Mouse (Mus musculus): ENCODE measurements around the gene Rap1gap2. TPM values are rescaled to one million over a fixed set of nuclear protein-coding genes. Genes with fewer than 3 reads are reported as not detected.

Rap1gap2 gene
- total RNA-seq, 2 experiments from 2014 or later, result 8.2 to 10.9 TPM

DNA sequence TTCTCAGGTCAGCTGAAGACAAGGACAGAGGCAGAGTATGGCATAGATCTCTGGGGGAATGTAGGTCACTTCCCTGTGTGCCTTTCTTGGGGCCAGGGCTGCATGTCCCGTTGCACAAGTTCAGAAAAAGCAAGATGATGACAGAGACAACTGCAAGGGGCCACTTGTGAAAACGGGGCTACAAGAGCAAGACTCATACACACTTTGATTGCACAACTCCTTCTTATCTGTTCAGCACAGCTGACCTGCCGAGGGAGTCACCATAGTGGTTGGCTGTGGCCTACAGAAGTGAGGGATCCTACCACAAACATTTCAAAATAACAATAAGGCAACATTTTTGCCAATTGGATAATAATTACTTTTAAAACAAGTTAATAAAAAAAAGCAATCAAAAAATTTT, 33.6 kb downstream of the Rap1gap2 start:
- no peak for DNase-seq (ENCODE audit: low spot score in 2 of 2)

DNA sequence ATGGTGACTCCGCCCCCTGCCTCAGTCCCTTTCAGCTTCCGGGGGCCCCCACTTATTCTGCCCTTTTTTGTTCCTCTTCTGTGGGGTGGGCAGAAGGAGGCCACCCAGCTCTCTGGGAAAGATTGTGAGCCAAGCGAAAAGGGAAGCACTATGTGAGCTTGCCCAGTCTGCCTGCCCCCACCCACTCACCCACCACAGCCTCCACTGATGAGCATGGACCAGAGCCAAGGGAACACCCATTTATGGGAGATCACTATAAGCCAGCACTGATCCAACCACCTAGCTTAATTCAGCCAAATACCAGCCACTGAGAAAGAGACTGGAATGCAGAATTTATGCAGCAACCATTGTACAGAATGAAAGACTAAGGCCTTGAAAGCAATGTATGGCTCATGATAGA, 34.8 kb downstream of the Rap1gap2 start:
- DNase-seq (ENCODE audit: low spot score in 2 of 2), result no peak

DNA sequence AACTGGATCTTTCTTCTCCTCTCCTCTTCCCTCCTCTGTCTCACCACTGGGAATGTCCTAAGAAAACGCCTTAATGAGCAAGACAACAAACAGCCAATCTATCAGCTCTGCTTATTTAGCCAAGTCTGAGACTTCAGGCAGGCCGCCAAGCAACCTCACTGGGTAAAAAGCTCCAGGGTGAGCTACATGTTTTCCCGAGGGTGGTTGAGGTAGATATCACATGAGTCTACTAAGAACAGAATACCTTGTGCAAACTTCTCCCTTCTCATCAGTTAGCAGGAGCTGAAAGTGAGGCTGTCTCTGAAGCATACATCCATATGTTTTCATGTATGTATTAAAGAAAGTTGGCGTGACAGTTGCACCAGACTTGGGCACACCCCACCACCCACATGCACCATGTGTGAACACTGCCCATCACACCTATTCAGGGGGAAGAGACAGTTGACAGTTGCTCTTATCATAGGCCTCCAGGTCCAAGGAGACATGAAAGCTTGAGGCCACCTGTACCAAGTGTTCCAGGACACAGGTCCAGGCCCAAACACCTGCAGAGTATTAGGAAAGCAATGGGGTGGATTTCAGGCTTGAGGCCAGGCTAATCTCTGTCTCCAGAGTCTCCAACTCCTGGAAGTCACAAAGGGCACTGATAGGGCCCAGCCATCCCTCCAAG, 35.8 kb downstream of the Rap1gap2 start:
- no peak for DNase-seq (ENCODE audit: low spot score in 2 of 2)

DNA sequence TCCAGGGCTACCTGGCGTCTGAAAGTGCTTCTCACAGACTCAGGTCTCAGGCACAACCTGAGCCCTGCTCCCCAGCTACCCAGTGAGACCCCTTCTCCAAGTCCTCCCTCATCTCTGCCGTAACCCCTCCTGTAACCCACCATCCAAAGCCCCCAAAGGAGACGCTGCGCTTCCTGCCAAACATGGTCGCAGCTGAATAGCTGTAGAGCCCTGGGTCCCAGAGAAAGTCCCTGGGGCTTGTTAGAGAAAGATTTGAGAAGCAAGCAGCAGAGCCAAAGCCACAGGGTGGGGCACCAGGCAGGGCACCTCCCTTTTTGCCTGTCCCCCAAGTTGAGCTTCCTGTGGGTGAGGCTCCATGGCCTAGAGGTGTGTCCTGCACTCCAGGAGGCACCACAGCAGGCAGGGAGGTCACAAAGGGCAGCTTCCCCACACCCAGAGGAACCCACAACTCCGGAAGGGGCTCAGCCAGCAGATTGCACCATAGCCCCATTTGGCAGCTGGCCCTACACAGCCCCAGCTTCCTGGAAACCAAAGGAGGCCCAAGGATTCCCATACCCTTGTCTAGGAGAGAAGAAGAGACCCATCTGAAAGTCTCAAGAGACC, 38.2 kb downstream of the Rap1gap2 start:
- no peak for DNase-seq (ENCODE audit: low spot score in 2 of 2)

DNA sequence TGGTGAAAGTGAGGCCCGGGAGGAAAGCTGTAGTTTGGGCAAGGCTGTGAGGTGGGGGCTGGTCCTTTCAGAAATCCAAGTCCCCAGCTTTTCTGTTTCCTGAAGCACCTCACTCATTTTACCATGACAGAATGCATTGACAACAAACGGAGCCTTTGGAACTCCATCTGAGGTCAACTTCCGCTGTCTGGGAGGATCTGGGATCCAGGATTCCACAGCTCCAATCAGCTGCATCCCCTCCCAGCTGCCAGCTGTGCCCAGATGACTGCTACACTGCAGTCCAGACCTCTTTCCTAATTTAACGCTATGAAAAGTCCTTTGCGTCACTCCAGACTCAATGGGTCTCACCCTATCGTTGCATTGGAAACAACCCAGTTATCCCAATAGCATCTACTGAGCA, 41.0 kb downstream of the Rap1gap2 start:
- DNase-seq (ENCODE audit: low spot score in 2 of 2), result no peak

DNA sequence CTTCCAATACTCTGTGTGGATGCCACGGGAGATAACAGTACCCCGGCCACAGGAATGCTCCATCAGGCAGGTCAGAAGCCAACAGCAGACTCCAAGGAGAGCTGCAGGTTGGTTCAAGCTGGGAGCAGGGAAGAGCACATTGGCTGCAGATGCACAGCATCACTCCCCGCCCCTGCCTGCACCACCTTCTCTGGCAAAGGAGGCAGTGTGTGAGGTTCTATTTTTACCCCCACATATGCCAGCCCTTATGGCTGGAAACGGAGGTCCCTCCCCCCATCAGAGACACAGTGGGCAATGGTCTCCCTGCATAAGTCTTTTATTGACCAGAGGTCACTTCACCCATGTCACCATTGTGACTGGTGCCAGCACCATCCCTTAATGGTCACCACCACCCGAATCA, 42.3 kb downstream of the Rap1gap2 start:
- no peak for DNase-seq (ENCODE audit: low spot score in 2 of 2)

DNA sequence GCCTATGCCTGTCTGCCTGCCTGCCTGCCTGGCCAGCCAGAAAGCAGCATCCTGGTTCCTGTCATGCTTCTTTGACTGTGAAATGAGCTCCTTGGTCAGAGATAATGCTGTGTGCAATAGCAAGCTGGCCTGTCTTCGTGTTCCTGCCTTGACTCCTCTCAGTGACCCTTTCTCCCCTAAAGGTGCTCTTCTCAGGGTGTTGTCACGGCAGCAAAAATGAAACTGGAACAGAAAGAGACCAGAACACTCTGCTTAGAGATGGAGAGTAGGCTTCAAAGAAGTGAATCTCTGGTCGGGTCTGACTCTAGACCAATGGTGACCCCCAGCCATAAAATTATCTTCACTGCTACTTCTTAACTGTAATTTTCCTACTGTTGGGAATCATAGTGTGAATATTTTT, 42.7 kb downstream of the Rap1gap2 start:
- no peak for DNase-seq (ENCODE audit: low spot score in 2 of 2)

DNA sequence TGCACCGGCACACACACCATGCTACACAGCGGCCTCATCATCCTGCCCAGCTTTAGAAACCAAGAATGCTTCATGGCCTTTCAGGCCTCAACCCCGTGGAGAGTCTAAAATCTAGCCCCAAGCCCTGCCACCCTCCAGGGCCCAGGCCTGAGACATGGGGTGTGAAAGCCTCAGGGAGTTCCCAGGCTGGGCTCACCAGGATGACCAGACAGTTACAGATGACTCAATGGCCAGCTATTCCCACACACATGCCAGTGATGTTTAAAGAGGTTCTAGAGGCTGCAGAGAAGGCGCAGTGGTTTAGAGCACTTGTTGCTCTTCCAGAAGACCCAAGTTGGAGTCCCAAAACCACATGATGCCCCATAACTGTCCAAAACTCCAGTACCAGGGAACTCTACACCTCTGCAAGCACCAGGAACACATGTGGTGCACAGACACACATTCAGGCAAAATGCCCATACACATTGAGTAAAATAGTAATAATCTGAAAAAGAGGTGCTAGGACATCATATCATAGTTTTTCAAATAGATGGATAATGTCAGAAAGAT, 44.3 kb downstream of the Rap1gap2 start:
- DNase-seq (ENCODE audit: low spot score in 2 of 2), result no peak

DNA sequence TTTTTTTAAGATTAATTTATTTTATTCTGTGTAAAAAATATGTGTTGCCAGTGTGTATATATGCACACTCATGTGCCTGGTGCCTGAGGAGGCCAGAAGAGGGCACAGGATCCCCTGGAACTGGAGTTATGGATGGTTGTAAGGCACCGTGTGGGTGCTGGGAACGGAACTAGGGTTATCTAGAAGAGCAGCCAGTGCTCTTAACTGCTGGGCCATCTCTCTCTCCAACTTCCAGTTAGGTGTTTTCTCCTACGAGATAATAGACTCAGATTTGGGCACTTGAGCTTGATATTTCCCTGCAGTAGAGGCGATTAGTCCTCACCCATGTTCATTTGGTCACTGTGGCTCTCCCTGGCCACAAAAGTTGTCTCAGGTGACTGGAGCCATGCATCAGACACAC, 49.3 kb downstream of the Rap1gap2 start:
- DNase-seq (ENCODE audit: low spot score in 2 of 2), result no peak

DNA sequence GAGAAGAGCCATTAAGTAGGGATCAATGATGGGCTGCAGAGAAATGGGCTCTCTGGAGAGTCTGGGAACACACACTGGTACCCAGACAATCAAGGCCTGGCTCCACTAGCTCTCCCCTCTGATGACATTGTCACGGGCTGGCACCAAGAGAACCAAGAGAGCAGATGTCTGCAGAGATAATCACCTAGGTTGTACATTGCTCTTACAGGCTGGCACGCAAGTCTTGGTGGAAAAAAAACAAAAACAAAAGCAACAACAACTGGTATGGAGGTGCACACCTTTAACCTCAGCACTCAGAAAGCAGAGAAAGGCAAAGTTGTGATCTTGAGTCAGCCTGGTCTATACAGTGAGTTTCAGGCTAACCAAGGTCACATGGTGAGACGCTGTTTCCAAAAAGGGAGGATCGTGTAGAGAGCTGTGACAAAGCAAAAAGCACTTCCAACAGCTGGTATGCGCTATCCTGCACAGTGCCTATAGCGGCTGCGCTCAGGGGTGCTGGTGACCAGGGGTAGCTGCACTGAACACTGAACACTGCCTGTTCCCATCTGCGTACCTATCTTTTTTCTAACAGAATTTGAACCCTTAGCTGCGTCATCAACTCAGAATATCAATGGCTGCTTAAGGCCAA, 50.0 kb downstream of the Rap1gap2 start:
- no peak for DNase-seq (ENCODE audit: low spot score in 2 of 2)

DNA sequence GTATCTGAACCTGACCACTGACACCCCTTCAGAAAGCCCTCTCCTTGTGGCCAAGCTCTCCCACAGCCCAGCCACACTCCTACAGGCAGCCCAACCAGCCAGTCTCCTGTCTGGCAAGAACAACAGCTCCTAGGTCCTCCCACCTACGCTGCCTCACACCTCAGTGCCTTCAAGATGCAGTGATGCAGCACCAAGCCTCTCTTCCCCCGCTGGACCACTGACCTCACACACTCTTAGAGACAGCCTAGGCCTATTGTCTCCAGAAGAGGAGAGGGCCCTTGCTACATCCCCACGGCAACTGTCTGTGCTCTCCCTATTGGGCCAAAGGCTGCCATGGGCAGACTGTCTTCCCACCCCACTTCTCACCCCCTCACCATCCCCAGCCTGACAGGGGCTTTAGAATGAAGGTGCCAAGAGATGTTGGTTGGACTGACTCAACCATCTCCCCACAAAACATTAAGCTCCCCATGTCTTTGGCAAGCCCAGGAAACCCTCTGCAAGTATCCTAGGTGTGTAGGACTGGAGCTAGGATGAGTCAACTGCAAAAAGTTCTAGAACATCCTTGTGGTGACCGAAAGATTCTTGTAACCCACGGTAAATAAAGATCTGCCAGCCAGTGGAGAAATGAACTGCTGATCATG, 50.8 kb downstream of the Rap1gap2 start:
- DNase-seq (ENCODE audit: low spot score in 2 of 2), result no peak

DNA sequence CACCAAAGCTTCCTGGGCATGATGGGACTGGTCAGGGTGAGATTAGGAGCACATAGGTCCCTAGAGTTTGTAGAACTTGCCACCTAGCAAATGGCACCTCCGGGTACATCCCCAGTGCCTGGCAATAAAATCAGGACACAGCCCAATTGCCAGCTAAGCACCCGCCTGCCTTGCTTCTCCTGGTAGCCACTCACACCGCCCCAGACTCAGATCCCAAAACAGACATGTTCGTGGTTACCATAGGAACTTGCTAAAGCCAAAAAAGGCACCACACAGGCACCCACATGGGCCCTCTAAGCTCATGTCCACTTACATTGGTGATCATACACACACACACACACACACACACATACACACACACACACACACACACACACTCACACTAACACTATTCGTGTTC, 51.8 kb downstream of the Rap1gap2 start:
- no peak for DNase-seq (ENCODE audit: low spot score in 2 of 2)

DNA sequence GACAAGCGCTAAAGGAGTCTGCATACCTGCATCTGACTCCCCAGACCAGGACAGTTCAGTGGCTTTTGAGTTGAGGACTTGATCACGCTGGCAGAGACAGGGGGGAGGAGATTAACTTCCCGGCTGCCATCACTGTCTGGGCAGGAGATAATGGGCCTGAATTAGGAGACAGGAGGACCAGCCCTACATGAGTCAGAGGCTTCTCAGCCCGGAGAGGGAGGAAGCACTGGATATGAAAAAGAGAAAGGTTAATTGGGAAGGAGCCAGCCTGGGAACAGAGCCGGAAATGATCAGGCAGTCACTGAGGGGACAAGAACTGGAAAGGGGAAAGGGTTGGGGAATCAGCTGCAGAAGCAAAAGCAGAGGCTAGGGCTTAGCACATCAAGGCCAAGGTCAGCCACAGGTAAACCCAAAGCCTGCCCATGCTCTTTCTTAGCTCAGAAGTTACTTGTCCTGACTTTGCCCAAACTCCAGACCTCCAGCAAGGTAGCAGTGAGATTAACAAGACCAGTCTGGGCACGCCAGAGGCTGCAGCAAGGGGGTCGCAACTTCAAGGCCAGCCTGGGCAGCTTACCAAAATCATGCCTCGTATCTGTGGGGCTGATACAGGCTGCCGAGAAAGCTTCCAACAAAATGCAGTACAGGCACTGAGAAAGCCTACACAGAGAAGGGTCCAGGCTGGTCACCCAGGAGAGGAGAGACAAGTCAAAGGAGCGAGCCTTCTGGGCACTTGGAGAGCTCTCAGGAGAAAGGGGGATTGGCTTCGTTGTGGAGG, 53.1 kb downstream of the Rap1gap2 start:
- DNase-seq (ENCODE audit: low spot score in 2 of 2), result no peak

DNA sequence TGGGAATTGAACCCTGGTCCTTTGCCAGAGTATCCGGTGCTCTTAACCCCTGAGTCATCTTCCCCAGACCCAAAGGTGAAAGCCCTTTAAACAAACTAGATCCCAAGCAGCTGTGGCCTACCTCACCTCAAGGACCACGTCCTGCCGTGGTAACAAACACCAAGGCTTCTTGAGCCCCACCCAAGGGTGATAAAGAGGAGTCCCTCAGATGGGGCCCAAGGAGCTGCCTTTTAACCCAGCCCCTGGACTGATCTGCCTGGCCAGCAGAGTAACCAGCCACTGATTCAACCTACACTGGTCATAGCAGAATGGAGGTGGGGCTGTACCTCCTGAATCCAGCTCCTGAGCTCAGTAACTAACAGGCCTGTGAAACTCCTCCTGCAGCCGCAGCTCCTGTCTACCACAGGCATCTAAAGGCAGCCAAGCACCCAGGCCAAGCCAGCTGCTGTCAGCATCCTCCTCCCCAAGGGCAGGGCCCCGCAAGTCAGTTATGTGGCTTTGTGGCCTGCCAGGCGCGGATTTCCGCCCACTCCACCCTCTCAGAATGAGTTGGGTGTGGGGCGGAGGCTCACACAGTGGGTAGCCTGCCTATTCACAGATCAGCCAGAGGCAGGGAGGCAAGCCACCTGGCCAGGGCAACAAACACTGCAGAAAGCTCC, 54.9 kb downstream of the Rap1gap2 start:
- no peak for DNase-seq (ENCODE audit: low spot score in 2 of 2)

DNA sequence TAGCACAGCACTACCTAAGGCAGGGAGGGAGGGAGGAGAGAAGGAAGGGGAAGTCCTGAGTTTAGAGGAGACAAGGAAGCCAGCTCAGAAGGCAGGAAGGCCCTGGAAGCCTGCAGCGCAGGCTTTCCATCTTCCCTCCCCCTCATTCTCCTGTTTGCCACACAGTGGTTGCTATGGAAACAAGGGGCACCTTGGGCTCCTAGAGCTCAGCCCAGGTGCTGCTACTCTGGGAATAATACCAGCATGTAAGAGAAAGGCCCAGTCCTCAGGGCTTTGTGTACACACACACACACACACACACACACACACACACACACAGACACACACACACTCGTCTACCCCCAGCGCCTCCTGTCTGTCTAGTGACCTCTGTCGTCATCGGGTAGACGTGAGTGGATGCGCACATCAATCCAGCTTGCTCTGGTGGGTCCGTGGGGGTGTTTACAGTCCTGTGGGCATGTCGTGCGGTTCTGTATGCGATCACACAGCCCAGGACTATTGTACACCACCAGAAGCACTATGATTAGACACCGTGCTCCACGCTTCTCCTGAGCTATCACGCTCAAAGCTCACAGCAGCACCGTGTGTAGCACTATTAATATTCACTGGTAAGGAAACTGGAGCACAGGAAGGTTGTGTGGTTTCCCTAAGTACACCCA, 55.9 kb downstream of the Rap1gap2 start:
- no peak for DNase-seq (ENCODE audit: low spot score in 2 of 2)

DNA sequence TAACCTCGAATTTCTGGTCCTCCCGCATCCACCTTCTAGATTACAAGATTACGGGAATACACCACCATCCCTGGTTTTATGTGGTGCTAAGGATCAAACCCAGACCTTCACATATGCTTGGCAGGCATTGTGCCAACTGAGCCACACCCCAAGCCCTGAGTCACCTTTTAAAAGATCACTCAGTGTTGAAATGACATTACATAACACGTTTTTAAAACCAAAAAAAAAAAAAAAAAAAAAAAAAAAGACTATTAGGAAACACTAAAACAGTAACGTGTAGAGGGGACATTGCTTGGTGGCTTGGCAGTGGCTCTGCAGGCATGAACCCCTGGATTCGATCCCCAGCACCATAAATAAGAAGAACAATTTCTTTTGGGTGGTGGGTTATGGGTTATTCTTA, 59.1 kb downstream of the Rap1gap2 start:
- no peak for DNase-seq (ENCODE audit: low spot score in 2 of 2)

DNA sequence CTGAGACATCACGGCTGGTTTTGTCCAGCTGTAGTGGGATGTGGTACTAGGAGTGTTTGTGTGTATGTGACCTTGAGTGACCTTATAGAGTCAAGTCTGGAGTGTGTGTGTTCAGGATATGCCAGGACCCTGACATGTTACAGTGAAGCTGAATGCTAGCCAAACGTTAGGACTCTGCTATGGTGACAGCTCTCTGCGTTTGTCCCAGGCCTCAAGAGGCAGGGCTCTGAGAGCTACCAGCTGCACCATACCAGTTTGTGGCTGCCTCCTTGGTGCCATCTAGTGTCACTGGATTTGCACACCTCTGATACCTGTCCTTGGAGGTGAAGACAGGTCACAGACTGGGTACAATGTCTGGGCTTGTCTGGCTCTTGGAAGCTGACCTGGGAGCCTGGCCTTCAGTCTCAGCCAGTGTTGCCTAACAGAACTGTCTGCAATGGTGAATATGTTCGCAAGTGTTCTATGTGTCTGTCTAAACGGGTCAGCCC, 60.1 kb downstream of the Rap1gap2 start:
- no peak for DNase-seq (ENCODE audit: low spot score in 2 of 2)

DNA sequence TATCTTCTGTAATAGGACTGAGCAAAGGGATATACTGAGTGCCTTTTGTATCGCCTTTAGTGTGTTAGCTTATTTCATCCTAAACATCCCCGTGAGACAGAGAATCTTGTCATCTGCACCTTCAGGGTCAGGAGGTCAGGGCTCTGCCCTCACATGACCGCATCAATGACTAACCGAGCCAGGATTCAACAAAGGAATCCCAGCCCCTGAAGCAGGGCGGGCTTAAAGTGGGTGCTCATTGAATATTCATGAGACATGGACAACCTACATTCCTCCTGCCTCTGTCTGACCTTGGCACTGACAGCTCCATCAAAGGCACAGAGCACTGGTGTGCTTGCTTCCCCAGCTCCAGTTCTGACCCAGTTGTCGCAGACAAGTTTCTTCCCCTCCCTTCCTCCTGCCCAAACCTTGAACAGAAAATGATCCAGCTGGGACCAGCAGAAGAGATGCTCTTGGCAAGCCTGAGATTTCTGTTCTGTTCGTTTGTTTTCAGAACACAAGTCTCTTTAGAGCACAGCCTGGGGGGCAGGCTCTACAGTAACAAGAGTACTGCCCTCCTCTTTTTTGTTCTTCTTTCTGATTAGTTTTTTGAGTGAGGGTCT, 61.8 kb downstream of the Rap1gap2 start:
- DNase-seq (ENCODE audit: low spot score in 2 of 2), result no peak

DNA sequence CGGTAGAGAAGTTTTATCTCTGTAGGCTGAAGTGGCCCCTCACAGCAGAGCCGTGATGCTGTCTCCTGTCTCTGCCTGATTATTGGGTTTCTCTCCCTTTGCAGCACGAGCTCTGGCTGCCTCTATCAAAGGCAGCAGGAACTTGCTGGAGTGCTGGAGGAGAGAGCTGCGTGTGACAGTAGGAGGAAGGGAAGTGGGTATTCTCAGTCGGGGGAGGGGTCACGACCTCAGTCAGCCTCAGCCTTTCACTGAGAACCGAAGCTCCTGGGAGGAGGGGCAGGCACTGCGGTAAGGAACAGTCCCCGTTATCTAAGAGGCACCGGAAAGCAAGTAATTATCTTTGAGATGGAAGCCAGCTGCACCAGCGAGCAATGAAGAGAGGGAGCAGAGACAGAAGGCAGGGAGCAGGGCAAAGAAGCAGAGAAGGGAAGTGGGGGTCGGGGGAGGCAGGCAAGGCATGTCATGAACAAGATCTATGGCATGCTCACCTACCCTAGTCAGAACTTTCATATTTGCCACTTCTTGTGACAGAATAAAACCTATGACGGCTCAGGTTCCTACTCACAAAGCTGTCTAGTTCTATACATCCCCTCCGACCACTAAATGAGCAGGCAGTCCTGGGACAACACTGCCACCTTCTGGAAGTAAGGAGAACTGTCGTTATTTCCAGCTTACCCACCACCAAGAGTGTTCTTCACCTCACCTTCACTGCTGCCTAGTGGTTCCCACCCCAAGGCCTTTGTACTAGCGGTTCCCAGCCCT, 63.6 kb downstream of the Rap1gap2 start:
- peak in 1 of 2 experiments; percentile 23 for DNase-seq (ENCODE audit: low spot score in 2 of 2)

All from adrenal gland, adult 18-20 months (tissue).